Mouse (Mus musculus) CD8-positive naive resting alpha-beta T cell, adult 2 months (primary cell): ENCODE results near the gene Fam126a.

Experiments
- DNase-seq, 2 experiments: peaks; one replicate each; pipeline ENCODE4 v3.0.0; 2022; ENCODE audit warnings: low read depth in 2 of 2, low spot score in 2 of 2

Gene Fam126a

GRCm38 (mm10) chr5:23994231-23994630, 36.3 kb downstream of the Fam126a start:
- DNase-seq: no peak

GRCm38 (mm10) chr5:23993553-23993894, 37.0 kb downstream of the Fam126a start:
- no peak for DNase-seq

GRCm38 (mm10) chr5:23992876-23993552, 37.5 kb downstream of the Fam126a start:
- DNase-seq: no peak

GRCm38 (mm10) chr5:23990001-23990400, 40.5 kb downstream of the Fam126a start:
- no peak for DNase-seq

GRCm38 (mm10) chr5:23987792-23988191, 42.7 kb downstream of the Fam126a start:
- no peak for DNase-seq

GRCm38 (mm10) chr5:23982081-23982480, 48.4 kb downstream of the Fam126a start:
- DNase-seq: no peak

GRCm38 (mm10) chr5:23978516-23978915, 52.0 kb downstream of the Fam126a start:
- no peak for DNase-seq

GRCm38 (mm10) chr5:23974994-23975575, 55.4 kb downstream of the Fam126a start:
- DNase-seq: no peak

- no peak for DNase-seq
Measured at GRCm38 (mm10) chr5:23967705-23968104, 62.8 kb downstream of the Fam126a start.

GRCm38 (mm10) chr5:23964599-23965165, 65.8 kb downstream of the Fam126a start:
- DNase-seq: no peak

GRCm38 (mm10) chr5:23953047-23953446, 77.4 kb downstream of the Fam126a start:
- DNase-seq: no peak

- DNase-seq: no peak
Measured at GRCm38 (mm10) chr5:23948071-23948470, 82.4 kb downstream of the Fam126a start.

GRCm38 (mm10) chr5:23945056-23945455, 85.4 kb downstream of the Fam126a start:
- DNase-seq: no peak

- DNase-seq: no peak
Measured at GRCm38 (mm10) chr5:23943534-23943933, 87.0 kb downstream of the Fam126a start.

- no peak for DNase-seq
Measured at GRCm38 (mm10) chr5:23923481-23924165, 106.9 kb downstream of the Fam126a start.

GRCm38 (mm10) chr5:23922516-23923291, 107.8 kb downstream of the Fam126a start:
- no peak for DNase-seq

- DNase-seq: no peak
Measured at GRCm38 (mm10) chr5:23921316-23921715, 109.2 kb downstream of the Fam126a start.

- DNase-seq: no peak
Measured at GRCm38 (mm10) chr5:23919892-23920731, 110.4 kb downstream of the Fam126a start.

- DNase-seq: no peak
Measured at GRCm38 (mm10) chr5:23917301-23917700, 113.2 kb downstream of the Fam126a start.

GRCm38 (mm10) chr5:23911556-23911955, 118.9 kb downstream of the Fam126a start:
- no peak for DNase-seq
